Comparison of ENCODE assay signal across 8 mouse cellular contexts in the genomic region with DNA sequence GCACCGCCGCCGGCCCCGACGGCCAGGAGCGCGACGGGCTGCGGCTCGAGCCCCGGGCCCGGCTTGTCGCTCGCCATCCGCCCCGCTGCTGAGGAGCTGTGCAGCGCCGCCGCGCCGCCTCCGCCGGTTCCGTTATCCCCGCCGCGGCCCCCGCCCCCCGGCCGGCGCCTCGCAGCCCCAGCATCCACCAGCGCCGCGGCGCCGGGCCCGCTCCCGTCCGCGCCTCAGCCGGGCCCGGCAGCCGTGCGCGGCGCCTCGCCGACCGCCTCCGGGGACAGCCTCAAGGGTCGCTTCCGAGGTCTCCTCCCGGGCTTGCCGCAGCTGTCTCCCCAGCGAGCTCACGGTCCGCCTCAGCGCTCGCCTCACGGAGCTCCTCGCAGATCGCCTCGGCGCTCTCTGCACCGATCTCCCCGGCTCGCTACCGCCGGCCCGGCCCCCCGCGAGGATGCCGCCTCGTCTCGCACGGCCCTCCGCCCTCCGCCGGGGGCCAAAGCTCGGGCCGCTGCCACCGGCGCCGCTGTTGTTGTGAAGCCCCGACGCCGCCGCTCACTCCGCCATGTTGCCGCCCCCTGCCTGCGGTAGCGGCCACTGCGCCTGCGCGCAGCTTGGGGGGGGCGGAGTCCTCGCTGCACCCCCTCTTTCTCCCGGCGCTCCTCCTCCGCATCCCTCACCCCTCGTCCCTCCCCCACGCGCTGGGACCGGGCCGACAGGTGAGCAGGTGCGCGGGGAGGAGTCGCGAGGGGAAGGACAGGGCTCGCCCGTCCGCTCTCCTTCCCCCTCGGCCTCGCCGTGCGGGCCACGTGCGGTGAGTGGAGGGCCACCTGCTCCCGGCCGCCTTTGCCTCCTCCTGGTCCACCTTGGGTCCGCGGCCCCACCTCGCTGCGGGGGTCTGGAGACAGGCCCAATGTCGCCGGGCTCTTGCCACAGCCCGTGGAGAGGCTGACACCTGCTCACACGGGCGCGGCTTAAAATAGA. TPM values are rescaled to one million over a fixed set of nuclear protein-coding genes. Genes with fewer than 3 reads are reported as not detected.
DNase-seq lines count a peak whose midpoint lies in the region; ATAC-seq lines count a peak whose summit lies in the region.

A gene (minus strand): TSS at position 543 of the 975 bp plus-strand sequence.

- H3K4me2 ChIP-seq in hindbrain, embryonic 16.5 days (ENCODE audit: low read length), result peak within 1 kb of the TSS; percentile 92

- peak; percentile 93 for DNase-seq in adrenal gland, adult 2 months
- peak; percentile 54 to 66 for DNase-seq in gastrocnemius, adult 8-10 months (ENCODE audit: low spot score in 2 of 2)
- DNase-seq in left cerebral cortex, adult 11 months (ENCODE audit: low spot score), result peak; percentile 66
- DNase-seq in lung, postnatal 14 days, result peak; percentile 88
- DNase-seq in right cerebral cortex, postnatal 10 days (ENCODE audit: low spot score in 2 of 2), result peak; percentile 93 to 94
- DNase-seq in urinary bladder, postnatal 4 days (ENCODE audit: low spot score in 2 of 2), result peak; percentile 81 to 86

- peak within 1 kb of the TSS; percentile 84 for H3K4me3 ChIP-seq in hindbrain, embryonic 16.5 days (ENCODE audit: low read length)

- WGBS in hindbrain, embryonic 16.5 days, result under 1% methylated on average over 79 of the region's 131 CpGs

- peak within 1 kb of the TSS; percentile 96 for H3K27ac ChIP-seq in hindbrain, embryonic 16.5 days (ENCODE audit: low read depth, low read length)

- H3K9ac ChIP-seq in hindbrain, embryonic 16.5 days (ENCODE audit: low read depth, low read length), result peak within 1 kb of the TSS; percentile 100

- ATAC-seq in common myeloid progenitor, adult 5-6 weeks (replicated peaks; ENCODE audit: low read depth, poor library complexity, severe bottlenecking), result peak; percentile 51; the same call in 1 of the 2 replicates
- peak; percentile 85 for ATAC-seq in hindbrain, embryonic 16.5 days

- H3K4me1 ChIP-seq in hindbrain, embryonic 16.5 days (ENCODE audit: control insufficient read depth, insufficient read depth, low read depth, low read length), result peaks cover 5% of the 10 kb centered on the region

- H3K27me3 ChIP-seq in hindbrain, embryonic 16.5 days (replicated peaks; ENCODE audit: control insufficient read depth, insufficient read depth, low read length), result no peaks in the 10 kb centered on the region

- no peaks in the 10 kb centered on the region for H3K36me3 ChIP-seq in hindbrain, embryonic 16.5 days (ENCODE audit: control insufficient read depth, insufficient read depth, low read length)

- no peaks in the 10 kb centered on the region for H3K9me3 ChIP-seq in hindbrain, embryonic 16.5 days (ENCODE audit: control insufficient read depth, low read length)

RNA-seq across cellular contexts. Expression of the gene that starts here (rescaled TPM):
- total RNA-seq in adrenal gland, adult 2 months (2021), result 10 to 100 TPM; 18.8 to 21.7 TPM
- polyA plus RNA-seq in adrenal gland, adult 2 months (2012; rRNA removed), result 7.8 and 9.8 TPM in 2 replicates
- total RNA-seq in common myeloid progenitor, adult 5-6 weeks (2017), result 0.15 and 0.69 TPM in 2 replicates
- 1 to 10 TPM; 4.8 to 5.8 (median 5.2) TPM for total RNA-seq in gastrocnemius, adult 8-10 months (2022)
- 54.2 and 57.2 TPM in 2 replicates for polyA plus RNA-seq in hindbrain, embryonic 16.5 days (2015; fragmentation: Nextera tagmentation; extraction: Ambion mirVana)

Comparison
In these comparisons a context has a peak if more than half of its experiments do, and no peak if none do; other contexts are left out.
1. Peak in every context shown above with its lines: DNase-seq, ATAC-seq, H3K4me3 ChIP-seq and H3K27ac ChIP-seq.
2. Peak in ATAC-seq in common myeloid progenitor, adult 5-6 weeks; RNA of the gene not detected or under 1 TPM.